Mouse (Mus musculus): ENCODE results near the gene Fkbpl. TPM values are rescaled to one million over a fixed set of nuclear protein-coding genes. Genes with fewer than 3 reads are reported as not detected.

Gene Fkbpl
- total and polyA plus RNA-seq, 3 experiments = 5.5 to 8.2 (median 6.2) TPM

DNA sequence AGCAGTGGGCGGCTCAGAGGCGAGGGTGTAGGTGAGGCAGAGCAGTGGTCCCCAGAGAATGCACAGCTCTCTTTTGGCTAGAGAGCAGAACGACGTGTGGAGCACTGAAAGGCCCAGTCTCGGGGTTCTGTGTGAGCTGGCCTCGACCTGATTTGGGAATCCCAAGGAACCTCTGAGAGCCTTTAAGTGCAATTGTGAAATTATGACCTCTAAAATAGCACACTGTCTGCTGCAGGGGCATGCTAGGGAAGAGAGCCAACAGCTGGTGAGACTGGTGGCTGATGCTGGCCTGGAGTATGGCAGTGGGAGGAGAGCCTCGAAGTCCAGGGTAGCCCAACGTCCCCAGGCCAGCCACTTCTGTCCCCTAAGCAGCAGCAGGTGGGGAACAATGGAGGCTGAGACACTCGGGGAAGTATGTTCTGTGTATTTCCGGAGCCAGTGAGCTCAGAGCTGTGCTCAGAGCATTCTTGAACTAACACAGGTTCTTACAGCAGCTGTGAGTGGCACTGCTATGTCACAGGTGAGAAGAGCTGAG lies 39.2 kb downstream of the Fkbpl start:
- in situ Hi-C loops (cut with MboI; ENCODE audit: low pct_ligation_motif_present, low pct_unique_long_range_greater_than_20kb, low sequenced_read_pairs) (no loop called here), dilution Hi-C loops (cut with MboI; ENCODE audit: extremely low pct_ligation_motif_present, extremely low pct_unique_long_range_greater_than_20kb, low sequenced_read_pairs) (no loop called here)
- Histone ChIP-seq H3K4me1 (ENCODE audit: control insufficient read depth in 1 of 2, insufficient read depth in 2 of 2) (peaks cover 10 to 19% of the 10 kb centered on the region in 2 experiments; a peak in 3 of 4 replicates), H3K4me2 (ENCODE audit: insufficient read depth, low read depth, poor library complexity, severe bottlenecking) (no peak overlapping the region), H3K27ac (ENCODE audit: insufficient read depth, low read depth) (no peak overlapping the region), H3K9me3 (replicated peaks; ENCODE audit: low read length) (peaks cover 4% of the 10 kb centered on the region), H3K79me2 (replicated peaks; ENCODE audit: control insufficient read depth, extremely low read depth, insufficient read depth, poor library complexity, severe bottlenecking) (no peaks in the 10 kb centered on the region), H3K36me3 (replicated peaks in 1 of 2; ENCODE audit: control insufficient read depth in 1 of 2, insufficient read depth in 1 of 2, low read length in 1 of 2) (no peaks in the 10 kb centered on the region), H3K4me3 (replicated peaks in 1 of 3; ENCODE audit: low read depth in 2 of 3, low read length in 2 of 3, poor library complexity in 1 of 3) (no peak overlapping the region), H3K9ac (ENCODE audit: insufficient read depth, low read depth) (no peak overlapping the region), H3K27me3 (replicated peaks) (peaks cover 85% of the 10 kb centered on the region)
- TF ChIP-seq MAFK (IDR thresholded peaks at IDR 0.05; ENCODE audit: insufficient replicate concordance, low read length) = 0 out of 2 replicates have a peak, but pooled peaks have one; percentile 23
- TF ChIP-seq JUN (IDR thresholded peaks at IDR 0.05; ENCODE audit: insufficient read depth, low read depth, low read length) = no peak
- TF ChIP-seq SMC3 (IDR thresholded peaks at IDR 0.05; ENCODE audit: low read depth, low read length) = no peak
- no peak for TF ChIP-seq ZC3H11A (IDR thresholded peaks at IDR 0.05; ENCODE audit: low read depth, low read length)
- DNase-seq (ENCODE audit: extremely low read depth) = peak; percentile 25

DNA sequence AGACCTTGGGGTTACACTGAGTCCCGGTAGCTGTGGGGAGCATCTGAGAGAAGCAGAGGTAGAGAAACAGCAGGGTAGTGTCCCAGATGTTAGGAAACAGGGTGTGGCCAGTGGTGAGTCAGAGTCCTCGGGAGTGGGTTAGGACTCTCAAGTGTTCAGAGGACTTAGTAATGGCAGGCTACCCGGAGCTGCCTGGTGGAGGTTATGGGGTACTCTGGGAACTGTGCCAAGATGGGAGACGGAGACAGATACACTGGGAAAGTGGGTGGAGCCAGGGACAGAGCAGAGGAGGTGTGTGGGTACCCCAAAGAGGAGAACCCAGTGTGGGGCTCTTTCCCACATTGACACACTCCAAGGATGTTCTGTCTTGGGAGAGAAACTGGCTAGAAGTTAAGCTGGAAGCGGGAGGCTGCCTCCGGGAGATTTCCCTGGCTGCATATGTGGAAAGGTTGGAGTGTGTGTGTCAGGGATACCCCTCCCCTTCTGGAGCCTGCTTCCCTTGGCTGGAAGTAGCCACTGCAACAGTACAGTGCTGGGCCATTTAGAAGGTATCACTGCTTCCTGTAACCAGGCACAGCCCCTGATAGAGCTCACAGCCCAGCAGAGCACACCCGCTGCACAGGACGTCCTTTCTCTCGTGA lies 39.8 kb downstream of the Fkbpl start:
- Histone ChIP-seq H3K27me3 (replicated peaks) (peaks cover 84% of the 10 kb centered on the region), H3K27ac (ENCODE audit: insufficient read depth, low read depth) (no peak overlapping the region), H3K9me3 (replicated peaks; ENCODE audit: low read length) (peaks cover 4% of the 10 kb centered on the region), H3K4me1 (ENCODE audit: control insufficient read depth in 1 of 2, insufficient read depth in 2 of 2) (peaks cover 10 to 19% of the 10 kb centered on the region in 2 experiments; a peak in 3 of 4 replicates), H3K4me2 (ENCODE audit: insufficient read depth, low read depth, poor library complexity, severe bottlenecking) (no peak overlapping the region), H3K4me3 (replicated peaks in 1 of 3; ENCODE audit: low read depth in 2 of 3, low read length in 2 of 3, poor library complexity in 1 of 3) (no peak overlapping the region), H3K9ac (ENCODE audit: insufficient read depth, low read depth) (no peak overlapping the region), H3K36me3 (replicated peaks in 1 of 2; ENCODE audit: control insufficient read depth in 1 of 2, insufficient read depth in 1 of 2, low read length in 1 of 2) (no peaks in the 10 kb centered on the region), H3K79me2 (replicated peaks; ENCODE audit: control insufficient read depth, extremely low read depth, insufficient read depth, poor library complexity, severe bottlenecking) (no peaks in the 10 kb centered on the region)
- dilution Hi-C loops (cut with MboI; ENCODE audit: extremely low pct_ligation_motif_present, extremely low pct_unique_long_range_greater_than_20kb, low sequenced_read_pairs) = no loop called here
- TF ChIP-seq USF1 (IDR thresholded peaks at IDR 0.05; ENCODE audit: low read depth, low read length) (no peak), RAD21 (IDR thresholded peaks at IDR 0.05; ENCODE audit: low read depth, low read length) (no peak), NELFE (IDR thresholded peaks at IDR 0.05; ENCODE audit: low read depth, low read length) (no peak), POLR2A (IDR thresholded peaks at IDR 0.05; ENCODE audit: low read depth, low read length) (no peak), POLR2AphosphoS2 (IDR thresholded peaks at IDR 0.05; ENCODE audit: low read depth, low read length) (no peak), NRF1 (IDR thresholded peaks at IDR 0.05; ENCODE audit: low read depth, low read length) (no peak), CHD2 (IDR thresholded peaks at IDR 0.05; ENCODE audit: low read length) (no peak), SMC3 (IDR thresholded peaks at IDR 0.05; ENCODE audit: low read depth, low read length) (no peak), TCF12 (IDR thresholded peaks at IDR 0.05; ENCODE audit: low read depth, low read length) (no peak), EP300 (IDR thresholded peaks at IDR 0.05; ENCODE audit: low read length) (no peak), MEF2A (IDR thresholded peaks at IDR 0.05; ENCODE audit: borderline replicate concordance, low read depth, low read length) (no peak), SIN3A (IDR thresholded peaks at IDR 0.05; ENCODE audit: low read length) (no peak), TBP (conservative IDR thresholded peaks at IDR 0.05; ENCODE audit: low read depth, low read length) (no peak)
- DNase-seq (ENCODE audit: extremely low read depth) = no peak
- in situ Hi-C loops (cut with MboI; ENCODE audit: low pct_ligation_motif_present, low pct_unique_long_range_greater_than_20kb, low sequenced_read_pairs) = no loop called here

Measured in CH12.LX (cell line).